Mouse (Mus musculus) cerebellum, adult 11-12 months (tissue): ENCODE measurements around the gene Mcoln3.

ENCODE experiments used
- DNase-seq: peaks from one replicate; pipeline ENCODE4 v3.0.0; 2022

Mcoln3 gene

GRCm38 (mm10) chr3:146117258-146117996, at the start of gene Mcoln3:
Gene Mcoln3 (plus strand): TSS chr3:146117450.
- DNase-seq: no peak

DNA sequence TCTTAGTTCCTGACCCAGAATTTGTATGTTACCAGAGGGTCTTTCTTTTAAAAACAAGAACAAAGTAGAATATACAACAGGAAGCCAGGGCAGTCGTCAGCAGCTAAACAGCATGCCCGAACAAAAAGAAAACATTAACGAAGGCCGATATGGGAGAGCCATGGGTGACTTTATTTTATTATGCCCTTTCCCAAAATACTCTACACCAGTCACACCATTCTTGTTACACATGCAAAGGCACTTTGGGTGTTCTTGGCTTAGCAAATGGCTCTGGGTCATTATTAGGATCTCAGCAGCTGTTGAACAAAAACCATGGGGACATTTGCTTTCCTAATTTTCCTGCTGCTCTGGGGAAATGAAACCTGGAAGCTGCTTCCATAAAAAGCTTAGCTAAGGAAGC, 48.0 kb upstream of the Mcoln3 start:
- DNase-seq: no peak

- DNase-seq: no peak
Measured at GRCm38 (mm10) chr3:146072780-146073179, 44.5 kb upstream of the Mcoln3 start.

GRCm38 (mm10) chr3:146080241-146080640, 37.0 kb upstream of the Mcoln3 start:
- DNase-seq: no peak

DNA sequence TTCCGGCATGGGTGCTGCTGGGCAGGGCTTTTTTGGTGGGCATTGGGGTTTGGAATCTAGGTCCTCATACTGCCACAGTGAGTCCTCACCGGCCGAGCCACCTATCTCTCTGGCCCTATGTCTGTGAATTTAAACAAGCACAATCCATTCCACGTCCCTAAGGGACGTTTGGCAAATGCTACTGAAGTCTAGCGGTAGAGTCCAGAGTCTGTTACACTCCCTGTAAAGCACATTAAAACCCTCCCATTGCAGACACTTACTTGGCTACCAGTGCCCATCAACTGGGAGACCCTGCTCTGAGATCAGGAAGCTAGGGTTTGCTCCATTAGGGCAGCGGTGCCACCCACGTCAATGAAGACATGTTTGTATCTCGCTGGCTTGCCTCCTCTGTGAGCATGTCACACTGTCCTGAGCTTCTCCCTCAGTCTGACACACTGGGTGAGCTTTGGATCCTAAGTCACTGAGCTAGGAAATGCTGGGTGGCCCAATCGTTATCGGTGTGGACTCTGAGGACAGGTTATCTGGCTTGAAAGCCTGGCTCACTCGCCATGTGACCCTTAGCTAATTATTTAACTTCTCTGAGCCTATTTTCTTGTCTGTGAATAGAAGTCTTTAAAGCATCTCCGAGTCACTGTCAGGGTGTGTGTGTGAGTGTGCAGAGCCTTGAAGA, 26.1 kb upstream of the Mcoln3 start:
- no peak for DNase-seq

GRCm38 (mm10) chr3:146095066-146095465, 22.2 kb upstream of the Mcoln3 start:
- DNase-seq: no peak

- DNase-seq: no peak
Measured at GRCm38 (mm10) chr3:146096986-146097385, 20.3 kb upstream of the Mcoln3 start.

GRCm38 (mm10) chr3:146097861-146098260, 19.4 kb upstream of the Mcoln3 start:
- DNase-seq: no peak

- DNase-seq: no peak
Measured at GRCm38 (mm10) chr3:146099925-146100324, 17.3 kb upstream of the Mcoln3 start.

DNA sequence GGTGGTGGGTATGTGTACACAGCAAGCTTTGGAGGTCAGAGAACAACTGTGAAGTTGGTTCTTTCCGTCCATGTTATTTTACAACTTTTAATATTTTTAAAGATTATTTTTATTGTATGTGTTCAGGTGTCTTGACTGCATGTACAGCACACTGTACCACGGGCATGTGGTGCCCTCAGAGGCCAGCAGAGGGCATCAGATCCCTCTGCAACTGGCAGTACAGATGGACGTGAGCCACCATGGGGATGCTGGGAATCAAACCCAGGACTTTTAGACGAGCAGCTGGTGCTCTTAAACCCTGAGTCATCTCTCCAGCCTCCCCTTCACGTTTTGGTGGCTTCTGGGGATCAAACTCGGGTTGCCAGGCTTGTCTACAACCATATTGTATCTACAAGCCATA, 15.2 kb upstream of the Mcoln3 start:
- DNase-seq: no peak

- no peak for DNase-seq
Measured at GRCm38 (mm10) chr3:146107116-146107849, 10.0 kb upstream of the Mcoln3 start.

GRCm38 (mm10) chr3:146107921-146108571, 9.2 kb upstream of the Mcoln3 start, which contains the start of gene Wdr63:
Gene Wdr63 (minus strand): TSS chr3:146108130.
- no peak for DNase-seq

DNA sequence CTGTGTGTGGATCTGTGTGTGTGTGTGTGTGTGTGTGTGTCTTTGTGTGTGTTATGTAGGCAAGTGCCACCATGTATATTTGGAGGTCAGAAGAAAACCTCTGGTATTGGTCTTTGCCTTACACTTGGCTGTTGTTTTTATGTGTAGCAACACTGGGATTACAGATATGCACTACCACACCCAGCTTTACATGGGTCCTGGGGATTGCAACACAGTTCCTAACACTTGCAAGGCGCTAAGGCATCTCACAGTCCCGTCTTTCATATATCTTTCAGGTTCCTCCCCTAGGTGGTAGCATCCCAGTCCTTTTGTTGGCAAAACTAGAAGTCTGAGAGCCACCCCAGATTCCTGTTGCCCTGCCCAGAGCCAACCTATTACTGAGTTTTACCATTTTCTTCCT, 8.3 kb upstream of the Mcoln3 start:
- no peak for DNase-seq

DNA sequence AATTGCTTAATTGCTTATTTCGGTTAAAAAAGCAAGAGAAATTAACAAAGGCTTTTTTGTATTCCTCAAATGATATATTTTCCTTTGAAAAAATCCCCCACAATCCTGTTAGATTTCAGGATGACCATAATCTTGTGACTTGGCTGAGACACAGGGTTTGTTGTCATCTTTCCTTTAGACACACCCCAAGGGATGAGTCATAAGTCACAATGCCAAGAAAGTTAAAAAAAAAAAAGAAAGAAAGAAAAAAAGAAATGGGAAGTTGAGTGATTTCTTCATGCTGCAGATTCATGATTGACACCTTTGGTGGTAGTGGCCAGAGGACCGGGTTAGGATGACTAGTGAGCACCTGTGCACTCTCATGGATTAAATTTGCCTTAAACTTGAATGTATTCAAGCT, 6.9 kb upstream of the Mcoln3 start:
- no peak for DNase-seq

DNA sequence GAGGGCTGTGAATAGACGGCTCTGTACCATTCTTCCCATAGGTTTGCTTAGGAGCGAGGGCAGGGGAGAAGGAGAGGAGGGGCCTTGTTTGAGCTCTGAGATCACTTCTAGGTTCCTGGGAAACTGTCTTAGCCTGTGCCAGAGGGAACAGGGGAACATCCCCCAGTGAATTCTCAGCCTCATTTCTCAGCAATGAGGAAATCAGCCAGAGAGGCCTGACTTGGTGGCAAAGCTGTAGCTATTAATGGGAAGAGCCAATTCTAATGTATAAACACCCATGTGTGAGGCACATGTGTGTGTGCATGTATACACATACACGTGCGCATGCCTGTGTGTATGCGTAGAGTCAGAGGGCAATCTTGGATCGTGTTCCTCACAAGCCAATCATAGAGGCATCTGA, 6.3 kb upstream of the Mcoln3 start:
- no peak for DNase-seq

DNA sequence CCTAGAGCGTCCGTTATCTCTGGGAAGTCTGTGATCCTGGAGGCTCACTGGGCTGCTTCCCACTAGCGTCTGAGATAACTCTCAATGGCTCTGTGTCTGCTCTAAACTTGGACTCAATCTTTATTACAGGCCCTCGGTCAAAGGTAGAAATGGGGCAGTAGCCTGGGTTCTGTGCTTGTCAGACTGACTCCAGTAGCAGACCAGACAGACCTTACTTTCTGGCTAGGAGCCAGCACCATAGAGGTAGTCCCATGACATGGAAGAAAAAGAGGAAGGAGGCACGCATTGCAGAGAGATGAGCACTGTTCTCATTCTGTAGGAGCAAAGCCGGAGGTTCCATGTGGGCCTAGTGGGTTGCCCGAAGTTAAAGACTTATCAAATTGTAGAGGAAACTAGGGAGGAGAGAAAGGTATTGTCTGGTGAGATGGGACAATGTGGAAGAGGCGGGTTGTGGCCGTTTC, 777 bp downstream of the Mcoln3 start:
- no peak for DNase-seq

DNA sequence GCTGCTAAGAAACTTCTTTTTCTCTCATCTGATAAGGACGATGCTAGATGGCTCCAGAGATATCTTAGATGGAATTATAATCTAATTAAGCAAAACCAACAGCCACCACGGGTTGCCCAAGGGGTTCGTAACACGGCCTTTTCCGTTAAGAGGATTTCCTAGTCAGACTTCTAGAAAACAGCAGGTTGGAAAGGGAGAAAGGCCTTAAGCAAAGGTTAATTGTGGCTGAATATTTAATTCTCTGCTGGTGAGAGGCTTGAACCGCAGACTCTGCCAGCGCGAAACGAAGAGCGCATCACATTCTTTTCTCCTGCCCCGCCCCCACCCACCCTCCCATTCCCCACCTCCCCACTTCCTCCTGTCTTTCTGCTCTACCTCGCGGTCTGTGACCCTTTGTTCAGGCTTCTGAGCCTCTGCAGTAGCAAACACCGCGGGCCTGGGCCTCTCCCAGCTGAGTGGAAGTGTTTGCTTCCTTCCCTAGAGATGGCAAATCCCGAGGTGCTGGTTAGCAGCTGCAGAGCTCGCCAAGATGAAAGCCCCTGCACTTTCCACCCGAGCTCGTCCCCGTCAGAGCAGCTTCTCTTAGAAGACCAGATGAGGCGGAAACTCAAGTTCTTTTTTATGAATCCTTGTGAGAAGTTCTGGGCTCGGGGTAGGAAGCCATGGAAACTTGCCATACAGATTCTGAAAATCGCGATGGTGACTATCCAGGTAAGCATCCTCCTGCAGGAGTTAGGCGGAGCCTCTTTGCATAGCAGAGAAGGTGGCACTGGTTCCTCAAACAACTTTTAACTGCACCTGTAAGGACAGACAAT, 4.3 kb downstream of the Mcoln3 start:
- no peak for DNase-seq

DNA sequence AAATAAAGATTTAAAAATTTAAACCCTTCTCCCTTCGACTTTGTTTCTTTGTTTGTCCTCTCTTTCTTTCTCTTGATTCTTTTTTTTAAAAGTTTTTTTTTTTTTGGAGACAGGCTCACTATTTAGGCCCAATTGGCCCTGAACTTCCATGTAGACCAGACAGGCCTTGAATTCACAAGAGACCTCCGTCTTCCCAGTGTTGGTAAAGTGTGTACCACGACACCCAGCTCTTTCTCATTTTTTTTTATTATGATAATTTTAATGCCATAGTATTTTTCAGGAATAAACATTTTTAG, 4.8 kb downstream of the Mcoln3 start:
- no peak for DNase-seq

- no peak for DNase-seq
Measured at GRCm38 (mm10) chr3:146122807-146123463, 5.7 kb downstream of the Mcoln3 start.

GRCm38 (mm10) chr3:146123464-146123825, 6.2 kb downstream of the Mcoln3 start:
- DNase-seq: no peak

GRCm38 (mm10) chr3:146127205-146127604, 10.0 kb downstream of the Mcoln3 start:
- DNase-seq: no peak

DNA sequence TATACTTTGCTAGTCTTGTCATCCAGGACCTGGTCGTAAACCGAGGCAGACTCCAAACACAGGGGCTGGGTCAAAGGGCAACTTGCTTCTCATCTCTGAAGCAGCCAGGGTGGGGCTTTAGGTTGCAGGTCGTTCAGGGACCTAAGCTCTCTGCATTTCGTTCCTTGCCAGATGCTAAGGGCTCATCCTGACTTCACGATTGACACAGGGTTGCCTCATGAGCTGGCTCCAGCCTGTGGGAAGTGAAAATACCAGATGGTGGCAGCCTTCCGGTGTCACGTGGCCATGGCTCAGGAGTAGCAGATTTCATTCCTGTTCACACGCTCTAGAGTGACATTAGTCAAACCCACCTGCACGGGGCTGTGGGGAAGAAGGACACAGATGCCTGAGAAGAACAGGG, 17.6 kb downstream of the Mcoln3 start:
- DNase-seq: no peak
